ENCODE assay signal across 8 mouse cellular contexts in genomic region chr6:5858371-5858770, GRCm38 (mm10).
DNase-seq lines count a peak whose midpoint lies in the region; ATAC-seq and TF ChIP-seq lines count a peak whose summit lies in the region.

No protein-coding gene starts in this region.

- H3K36me3 ChIP-seq in liver, embryonic 14.5 days (replicated peaks; ENCODE audit: control insufficient read depth, insufficient read depth, low read depth) = no peaks in the 10 kb centered on the region

- H3K9me3 ChIP-seq in liver, embryonic 14.5 days (ENCODE audit: control insufficient read depth, low read length) = no peaks in the 10 kb centered on the region

- peak; percentile 26; the same call in 1 of the 2 replicates for TF ChIP-seq CTCF in bone marrow, adult 2 months (IDR thresholded peaks at IDR 0.05; ENCODE audit: control insufficient read depth, insufficient read depth, low read length)
- peak; percentile 54 for TF ChIP-seq CTCF in liver, embryonic 14.5 days (IDR thresholded peaks at IDR 0.05; ENCODE audit: low read depth)

- H3K4me1 ChIP-seq in bone marrow, adult 2 months (ENCODE audit: control insufficient read depth, insufficient read depth, low read length) = no peaks in the 10 kb centered on the region
- no peaks in the 10 kb centered on the region; a peak in 1 of 4 replicates for H3K4me1 ChIP-seq in liver, embryonic 14.5 days (replicated peaks; ENCODE audit: control insufficient read depth in 2 of 2, insufficient read depth in 2 of 2, low read length in 1 of 2)

- no peak overlapping the region for H3K4me3 ChIP-seq in bone marrow, adult 2 months (replicated peaks; ENCODE audit: control insufficient read depth, low read depth, low read length)
- no peak overlapping the region for H3K4me3 ChIP-seq in liver, embryonic 14.5 days (ENCODE audit: insufficient read depth in 1 of 2, low read depth in 2 of 2, low read length in 2 of 2)

- no peak overlapping the region for H3K9ac ChIP-seq in liver, embryonic 14.5 days (replicated peaks)

- DNase-seq in right cerebral cortex, adult 18-20 months = peak; percentile 26
- DNase-seq in right cerebral cortex, postnatal 25 days = no peak
- peak; percentile 20 for DNase-seq in fibroblast of lung, adult 2 months (ENCODE audit: low read depth)
- peak; percentile 33 for DNase-seq in hindlimb bud, embryonic 11.5 days (ENCODE audit: extremely low spot score, low read depth, low spot score)
- peak in 1 of 3 experiments; percentile 4 for DNase-seq in liver, embryonic 14.5 days (ENCODE audit: low read depth in 3 of 3, low spot score in 3 of 3)
- DNase-seq in retina, postnatal 1 day = peak; percentile 57

- no peak for TF ChIP-seq POLR2A in bone marrow, adult 2 months (IDR thresholded peaks at IDR 0.05; ENCODE audit: borderline replicate concordance, control insufficient read depth, low read depth, low read length)

- ATAC-seq in liver, embryonic 14.5 days (ENCODE audit: insufficient read depth) = no peak
- ATAC-seq in activated CD4-positive, CD25-positive, alpha-beta regulatory T cell, adult 4 months = no peak

- H3K4me2 ChIP-seq in liver, embryonic 14.5 days (ENCODE audit: low read depth) = no peak overlapping the region

- no peaks in the 10 kb centered on the region for H3K27me3 ChIP-seq in liver, embryonic 14.5 days (ENCODE audit: control insufficient read depth, insufficient read depth, low read length)

- no peak overlapping the region for H3K27ac ChIP-seq in bone marrow, adult 2 months (ENCODE audit: control insufficient read depth, insufficient read depth, low read depth, low read length, poor library complexity)
- H3K27ac ChIP-seq in liver, embryonic 14.5 days = no peak overlapping the region

- 11% methylated on average over 12 of the region's 12 CpGs for WGBS in bone marrow, adult 2 months
- WGBS in liver, embryonic 14.5 days (ENCODE audit: insufficient replicate concordance) = 13% methylated on average over 12 of the region's 12 CpGs

- TF ChIP-seq EP300 in liver, embryonic 14.5 days (IDR thresholded peaks at IDR 0.05; ENCODE audit: low read depth) = no peak
